Mouse (Mus musculus): Measurements from ENCODE around the gene Tubg2. TPM values are rescaled to one million over a fixed set of nuclear protein-coding genes. Genes with fewer than 3 reads are reported as not detected.
"Not testable (repeated sequence)": the region's sequence is repeated elsewhere in the genome, so short reads cannot be mapped to it uniquely, and the experiment has no call there.

Tubg2 gene
- total RNA-seq, 4 experiments from 2014 or later, result 32.9 to 43.5 (median 38.2) TPM

- DNase-seq (ENCODE audit: low spot score in 2 of 2), result no peak
These were observed 17.0 kb upstream of the Tubg2 start for GRCm38 (mm10) chr11:101138536-101139181.

DNA sequence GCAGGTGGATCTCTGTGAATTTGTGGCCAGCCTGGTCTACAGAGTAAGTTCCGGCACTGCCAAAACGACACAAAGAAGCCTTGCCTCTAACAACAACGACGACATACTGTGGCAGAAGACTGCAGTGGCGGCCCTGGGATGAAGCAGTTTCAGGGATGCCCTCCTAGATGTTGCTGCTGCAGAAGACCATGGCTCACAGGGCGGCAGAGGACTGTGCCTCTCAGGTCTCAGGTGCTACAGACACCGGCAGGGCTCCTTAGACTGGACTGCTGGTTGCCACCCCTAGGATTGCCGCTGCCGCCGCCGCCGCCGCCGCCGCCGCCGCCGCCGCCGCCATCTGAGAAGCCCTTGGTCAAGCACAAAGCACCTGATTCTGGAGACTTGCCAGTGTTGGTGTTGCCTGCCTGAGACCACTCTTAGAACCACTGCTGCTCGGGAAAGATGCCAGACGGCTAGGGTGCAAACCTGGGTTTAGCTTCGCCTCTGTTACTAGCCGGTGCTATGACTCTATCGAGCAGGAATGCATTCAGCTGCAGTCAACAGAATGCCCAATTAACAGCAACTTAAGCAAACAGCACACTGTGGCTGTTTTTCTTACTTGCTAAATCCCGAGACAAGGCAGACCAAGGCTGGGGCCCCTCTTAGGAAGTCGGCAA lies 15.4 kb upstream of the Tubg2 start:
- DNase-seq (ENCODE audit: low spot score in 2 of 2), result no peak

- DNase-seq (ENCODE audit: low spot score in 2 of 2), result no peak
These were observed 14.6 kb upstream of the Tubg2 start for GRCm38 (mm10) chr11:101141088-101141487.

DNA sequence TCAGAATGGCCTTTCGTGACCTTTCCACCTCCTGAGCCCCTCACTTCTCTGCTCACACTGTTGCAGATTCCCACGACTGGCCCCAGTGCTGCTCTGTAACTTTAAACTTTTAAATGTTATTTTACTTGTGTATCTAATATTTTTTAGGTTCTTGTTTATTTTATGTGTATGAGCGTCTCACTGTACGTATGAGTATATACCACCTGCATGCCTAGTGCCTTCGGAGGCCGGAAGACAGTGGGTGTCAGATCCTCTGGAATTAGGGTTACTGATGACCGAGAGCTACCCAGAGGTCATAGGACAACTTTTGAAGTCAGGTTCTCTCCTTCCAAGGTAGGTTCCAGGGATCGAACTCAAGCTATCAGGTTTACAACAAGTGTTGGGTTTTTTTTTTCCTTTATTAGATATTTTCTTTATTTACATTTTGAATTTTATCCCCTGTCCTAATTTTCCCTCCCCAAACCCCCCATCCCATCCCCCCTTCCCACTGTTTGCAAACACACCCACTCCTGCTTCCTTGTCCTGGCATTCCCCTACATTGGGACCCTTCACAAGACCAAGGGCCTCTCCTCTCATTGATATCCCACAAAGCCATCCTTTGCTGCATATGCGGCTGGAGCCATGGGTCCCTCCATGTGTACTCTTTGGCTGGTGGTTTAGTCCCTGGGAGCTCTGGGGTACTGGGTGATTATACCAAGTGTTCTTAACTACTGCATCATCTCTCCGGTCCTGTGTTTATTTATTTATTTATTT lies 13.3 kb upstream of the Tubg2 start:
- DNase-seq (ENCODE audit: low spot score in 2 of 2), result no peak

DNA sequence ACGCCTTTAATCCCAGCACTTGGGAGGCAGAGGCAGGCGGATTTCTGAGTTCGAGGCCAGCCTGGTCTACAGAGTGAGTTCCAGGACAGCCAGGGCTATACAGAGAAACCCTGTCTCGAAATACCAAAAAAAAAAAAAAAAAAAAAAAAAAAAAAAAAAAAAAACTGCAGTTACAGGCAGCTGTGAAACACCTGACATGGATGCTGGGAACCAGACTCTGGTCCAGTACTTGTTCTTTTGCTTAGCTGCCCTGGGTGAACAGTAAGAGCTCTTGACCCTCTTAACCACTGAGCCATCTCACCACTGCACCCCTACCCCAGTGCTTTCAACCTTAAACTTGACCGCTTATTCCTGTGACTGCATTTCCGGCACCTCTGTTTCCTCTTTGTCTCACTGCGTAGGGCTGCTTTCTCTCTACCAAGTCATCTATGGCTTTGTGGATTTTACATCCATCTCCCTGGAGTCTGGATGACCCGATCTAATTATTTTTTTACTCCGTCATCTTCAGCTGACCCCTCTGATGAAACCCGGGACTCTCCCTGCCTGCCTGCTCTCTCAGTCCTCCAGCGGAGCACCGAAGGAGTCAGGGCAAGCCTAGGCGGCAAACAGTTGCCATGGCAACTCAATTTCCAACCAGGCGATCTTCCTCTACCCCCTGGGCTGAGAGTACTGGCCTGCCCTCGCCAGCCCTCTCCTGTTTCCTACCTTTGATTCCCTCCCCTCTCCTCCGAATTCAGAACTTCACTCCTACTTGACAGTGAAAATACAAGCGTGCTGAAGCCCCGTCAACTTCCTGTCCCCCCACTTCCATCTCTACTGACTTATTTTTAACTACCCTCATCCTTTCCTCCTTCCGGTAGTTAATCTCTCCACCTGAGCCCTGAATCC lies 12.1 kb upstream of the Tubg2 start:
- no peak for DNase-seq (ENCODE audit: low spot score in 2 of 2)

DNA sequence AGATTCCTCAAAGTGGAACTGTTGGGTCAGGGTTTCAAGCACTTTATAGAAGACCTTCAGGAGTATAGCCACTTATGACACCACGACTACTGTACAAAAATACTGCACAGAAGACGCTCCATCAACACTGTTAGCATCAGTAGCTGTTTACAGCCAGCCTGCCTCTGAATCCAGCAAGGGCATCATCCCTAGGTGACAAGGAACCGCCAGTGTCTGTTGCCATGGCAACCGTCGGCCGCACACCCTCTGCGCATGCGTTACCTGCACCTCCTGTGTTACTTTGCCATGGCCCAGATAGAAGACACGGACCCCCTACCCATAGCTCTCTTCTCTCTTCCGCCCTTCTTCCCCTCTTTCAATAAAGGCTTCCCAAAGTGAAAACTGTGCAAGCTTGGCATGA lies 9.3 kb upstream of the Tubg2 start:
- DNase-seq (ENCODE audit: low spot score in 2 of 2), result no peak

DNA sequence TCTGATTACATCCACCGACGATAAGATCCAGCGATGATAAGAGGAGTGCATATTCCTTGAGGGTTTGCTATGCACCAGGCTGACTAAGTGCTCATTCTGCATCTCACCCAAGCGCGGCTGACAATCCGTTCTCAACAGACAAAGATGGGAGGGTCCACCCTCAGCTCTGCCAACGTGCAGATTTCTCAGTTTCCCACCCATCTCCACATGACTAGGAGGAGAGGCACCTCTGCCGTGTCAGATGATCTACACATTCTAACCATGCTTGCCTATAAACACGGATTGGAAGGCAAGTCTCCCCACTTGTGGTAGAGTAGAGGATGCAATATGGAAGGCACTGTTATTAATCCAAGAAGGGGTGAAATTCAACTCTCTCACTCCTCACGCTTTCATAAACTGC lies 7.0 kb upstream of the Tubg2 start:
- no peak for DNase-seq (ENCODE audit: low spot score in 2 of 2)

DNA sequence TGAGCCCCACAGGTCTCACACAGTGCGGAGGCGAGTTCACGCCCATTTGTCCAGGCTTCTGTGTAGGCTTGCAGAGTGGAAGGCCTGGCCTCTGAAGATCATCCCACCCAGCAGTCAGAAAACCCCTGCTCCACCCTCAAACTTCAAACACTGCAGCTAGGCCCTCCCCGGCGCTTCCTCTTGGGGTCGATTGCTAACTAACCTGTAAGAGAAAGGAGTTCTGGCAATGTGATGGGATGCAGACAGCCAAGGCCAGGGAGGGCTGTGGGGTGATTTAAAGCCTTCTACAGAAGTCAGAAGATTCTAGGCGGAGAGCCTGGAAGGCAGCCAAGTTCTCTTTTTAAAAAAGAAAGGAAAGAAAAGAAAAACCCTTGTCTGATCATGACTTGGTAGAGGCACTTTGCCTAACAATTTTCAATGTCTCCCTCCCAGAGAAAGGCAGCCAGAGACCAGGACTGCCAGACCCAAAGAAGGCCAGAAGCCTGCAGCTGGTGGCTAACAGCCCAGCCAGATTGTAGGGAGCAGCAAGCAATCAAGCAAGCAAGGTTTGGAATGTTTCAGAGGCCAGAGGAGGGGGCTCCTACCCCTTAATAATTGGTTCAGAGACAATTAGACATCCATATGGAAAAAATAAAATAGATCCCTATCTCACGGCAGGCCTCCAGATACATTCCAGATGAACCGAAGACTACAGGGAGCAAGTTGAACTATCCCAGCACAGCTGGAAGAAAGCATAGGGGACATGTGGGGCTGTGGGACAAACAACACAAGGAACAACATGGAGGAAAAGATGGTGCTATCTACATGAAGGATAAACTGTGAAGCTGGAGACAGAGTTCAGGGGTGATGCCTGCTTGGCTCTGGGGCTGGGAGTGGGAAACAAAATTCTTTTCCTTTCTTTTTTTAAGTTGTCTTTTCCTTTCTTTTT lies 6.3 kb upstream of the Tubg2 start:
- no peak for DNase-seq (ENCODE audit: low spot score in 2 of 2)

GRCm38 (mm10) chr11:101151063-101151462 lies 4.6 kb upstream of the Tubg2 start:
- no peak for DNase-seq (ENCODE audit: low spot score in 2 of 2)

DNA sequence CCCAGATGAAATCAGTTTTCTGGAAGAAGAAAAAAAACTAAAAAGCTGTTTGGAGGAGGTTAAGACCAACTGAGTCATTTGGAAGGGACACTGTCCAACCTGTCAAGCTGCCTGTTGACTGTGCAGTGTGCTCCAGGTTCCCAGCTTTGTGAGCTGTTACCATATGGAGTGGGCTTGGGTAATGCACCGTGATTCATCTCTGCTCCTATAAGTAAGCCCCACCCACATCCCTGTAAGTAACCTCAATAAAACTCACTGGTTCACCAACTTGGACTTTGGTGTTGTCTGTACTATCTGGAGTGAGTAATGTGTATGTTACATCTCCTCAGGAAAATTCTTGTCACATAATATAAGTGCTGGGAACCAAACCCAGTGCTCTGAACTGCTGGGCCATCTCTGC lies 2.9 kb upstream of the Tubg2 start:
- DNase-seq (ENCODE audit: low spot score in 2 of 2), result no peak

DNA sequence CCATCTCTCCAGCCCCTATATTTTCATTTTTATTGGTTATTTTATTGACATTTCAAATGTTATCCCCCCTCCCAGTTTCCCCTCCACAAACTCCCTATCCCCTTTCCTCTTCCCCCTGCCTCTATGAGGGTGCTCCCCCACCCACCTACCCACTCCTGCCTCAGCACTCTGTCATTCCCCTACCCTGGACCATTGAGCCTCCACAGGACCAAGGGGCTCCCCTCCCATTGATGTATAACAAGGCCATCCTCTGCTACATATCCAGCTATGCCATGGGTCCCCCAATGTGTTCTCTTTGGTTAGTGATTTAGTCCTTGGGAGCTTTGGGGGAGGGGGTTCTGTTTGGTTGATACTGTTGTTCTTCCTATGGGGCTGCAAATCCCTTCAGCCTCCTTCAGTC lies 1.1 kb upstream of the Tubg2 start:
- no peak for DNase-seq (ENCODE audit: low spot score in 2 of 2)

- DNase-seq (ENCODE audit: low spot score in 2 of 2), result no peak
These were observed 556 bp upstream of the Tubg2 start for GRCm38 (mm10) chr11:101155151-101155550.

DNA sequence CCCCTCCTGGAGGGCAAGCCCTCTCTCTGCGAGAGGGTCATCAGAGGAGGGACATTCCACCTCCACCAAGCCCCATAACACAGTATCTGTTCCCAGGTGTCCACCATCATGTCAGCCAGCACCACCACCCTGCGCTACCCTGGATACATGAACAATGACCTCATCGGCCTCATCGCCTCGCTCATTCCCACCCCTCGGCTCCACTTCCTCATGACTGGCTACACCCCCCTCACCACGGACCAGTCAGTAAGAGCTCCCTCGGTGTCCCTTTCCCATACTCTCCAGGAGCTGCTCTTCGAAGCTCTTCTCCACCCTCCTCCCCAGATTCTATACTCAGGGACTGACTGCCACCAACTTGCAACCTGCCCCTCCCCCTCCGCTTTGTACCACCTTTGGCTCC lies 4.4 kb downstream of the Tubg2 start:
- not testable (repeated sequence) for DNase-seq (ENCODE audit: low spot score in 2 of 2)

DNA sequence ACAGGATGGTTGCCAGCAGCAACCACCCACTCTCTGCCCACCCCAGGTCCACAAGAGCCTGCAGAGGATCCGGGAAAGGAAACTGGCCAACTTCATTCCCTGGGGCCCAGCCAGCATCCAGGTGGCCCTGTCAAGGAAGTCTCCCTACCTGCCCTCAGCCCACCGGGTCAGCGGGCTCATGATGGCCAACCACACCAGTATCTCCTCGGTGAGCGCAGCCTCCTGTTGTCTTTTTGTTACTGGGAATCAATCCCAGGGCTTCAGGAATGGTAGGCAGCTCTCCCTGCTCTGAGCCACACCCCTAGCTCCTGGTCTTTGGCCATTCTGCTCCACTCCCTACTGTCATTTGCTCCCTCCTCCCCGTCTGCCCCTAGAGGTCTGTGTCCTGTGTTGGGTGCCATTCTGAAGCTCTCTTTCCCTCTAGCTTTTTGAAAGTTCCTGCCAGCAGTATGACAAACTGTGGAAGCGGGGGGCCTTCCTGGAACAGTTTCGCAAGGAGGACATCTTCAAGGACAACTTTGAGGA lies 5.3 kb downstream of the Tubg2 start:
- not testable (repeated sequence) for DNase-seq (ENCODE audit: low spot score in 2 of 2)

- no peak for DNase-seq (ENCODE audit: low spot score in 2 of 2)
These were observed 5.8 kb downstream of the Tubg2 start for GRCm38 (mm10) chr11:101161551-101161950.

GRCm38 (mm10) chr11:101162301-101162700 lies 6.6 kb downstream of the Tubg2 start:
- DNase-seq (ENCODE audit: low spot score in 2 of 2), result no peak

DNA sequence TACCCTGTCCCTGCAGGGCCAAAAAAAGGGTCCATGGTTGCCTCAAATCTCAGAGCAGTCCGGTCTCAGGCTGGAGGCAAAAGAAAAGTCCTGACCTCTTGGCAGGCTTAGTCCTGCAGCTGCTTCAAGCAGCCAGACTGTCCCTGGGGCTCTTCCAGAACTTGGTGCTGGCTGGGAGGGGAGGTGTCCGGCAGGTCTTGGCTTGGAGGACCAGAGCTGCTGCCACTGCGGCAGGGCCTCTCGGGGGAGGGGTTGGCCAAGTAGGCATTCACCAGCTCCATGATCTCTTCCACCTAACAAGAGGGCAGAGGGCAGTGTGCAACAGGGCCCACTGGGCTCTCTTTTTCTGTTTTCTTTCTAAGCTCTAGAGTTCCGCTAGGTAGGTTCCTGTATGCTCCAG lies 7.1 kb downstream of the Tubg2 start:
- no peak for DNase-seq (ENCODE audit: low spot score in 2 of 2)

DNA sequence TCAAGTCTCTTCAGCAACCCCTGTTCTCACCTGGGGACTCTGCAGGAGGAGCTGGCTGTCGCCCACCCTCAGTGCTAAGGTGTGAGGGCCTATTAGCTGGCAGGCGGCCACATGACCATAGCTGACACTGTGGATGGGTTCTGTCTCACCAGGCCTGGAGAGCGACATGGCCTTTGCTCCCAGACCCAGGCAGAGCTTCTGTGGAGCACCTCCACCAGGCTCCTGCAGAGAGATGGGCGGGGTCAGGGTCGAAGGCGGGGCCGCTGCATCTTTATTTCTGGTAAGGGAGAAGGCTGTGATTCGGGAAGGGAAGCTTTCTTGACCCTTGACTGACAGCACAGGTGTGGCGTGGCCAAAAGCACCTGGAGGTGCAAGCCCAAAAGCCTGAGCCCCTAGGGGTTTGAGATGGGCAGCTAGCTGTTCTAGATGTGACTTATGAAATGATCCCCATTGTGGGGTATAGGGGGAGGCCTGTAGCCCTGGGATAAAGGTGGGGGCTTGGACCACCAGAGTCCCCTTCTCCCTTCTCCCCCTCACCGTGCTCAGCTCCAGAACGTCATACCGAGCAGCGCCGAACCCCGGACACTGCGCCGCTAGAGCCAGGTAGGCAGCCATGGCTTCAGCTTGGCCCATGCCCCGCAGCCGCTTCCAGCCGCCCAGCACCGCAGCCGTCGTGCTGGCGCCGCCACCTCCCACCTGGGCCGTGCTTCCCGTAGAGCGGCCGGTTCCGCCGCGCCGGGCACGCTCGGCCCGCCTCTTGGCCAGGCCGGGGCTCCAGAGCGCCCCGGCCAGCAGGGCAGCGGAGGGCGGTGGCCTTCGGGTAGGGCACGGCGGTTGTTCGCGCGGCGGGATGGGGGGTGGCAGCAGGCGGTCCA lies 8.0 kb downstream of the Tubg2 start:
- DNase-seq (ENCODE audit: low spot score in 2 of 2), result no peak

GRCm38 (mm10) chr11:101164351-101164665 lies 8.6 kb downstream of the Tubg2 start:
- no peak for DNase-seq (ENCODE audit: low spot score in 2 of 2)

Measured in layer of hippocampus, adult 8-10 months (tissue).